Mouse (Mus musculus): Measurements from ENCODE around the gene Rab22a. TPM values are rescaled to one million over a fixed set of nuclear protein-coding genes. Genes with fewer than 3 reads are reported as not detected.
"Not testable (repeated sequence)": the region's sequence is repeated elsewhere in the genome, so short reads cannot be mapped to it uniquely, and the experiment has no call there.

Rab22a gene
- polyA plus RNA-seq (2015; fragmentation: Nextera tagmentation; extraction: Ambion mirVana): 43.0 and 45.5 TPM in 2 replicates

GRCm38 (mm10) chr2:173659057-173659925 lies at the start of gene Rab22a:
Rab22a (plus strand) TSS chr2:173659760.
- 0% methylated on average over 53 of the region's 55 CpGs for WGBS

GRCm38 (mm10) chr2:173615378-173616081 lies 44.0 kb upstream of the Rab22a start:
- Histone ChIP-seq H3K27me3 (no peaks in the 10 kb centered on the region), H3K9me3 (no peaks in the 10 kb centered on the region), H3K4me2 (no peak overlapping the region), H3K27ac (no peak overlapping the region), H3K4me3 (no peak overlapping the region), H3K4me1 (no peaks in the 10 kb centered on the region), H3K36me3 (peaks cover 36% of the 10 kb centered on the region), H3K9ac (no peak overlapping the region)
- whole genome bisulfite sequencing: 74% methylated on average over 11 of the region's 11 CpGs
- ATAC-seq (ENCODE audit: insufficient number of reproducible peaks, low FRiP score, low TSS enrichment, low read depth): no peak

More at GRCm38 (mm10) chr2:173659057-173659925, at the start of gene Rab22a:
- Histone ChIP-seq H3K4me2 (peak within 1 kb of the TSS; percentile 73), H3K9ac (peak within 1 kb of the TSS; percentile 96), H3K4me1 (peaks cover 29% of the 10 kb centered on the region), H3K27me3 (no peaks in the 10 kb centered on the region), H3K4me3 (peak within 1 kb of the TSS; percentile 98), H3K36me3 (peaks cover 30% of the 10 kb centered on the region), H3K9me3 (no peaks in the 10 kb centered on the region), H3K27ac (peak within 1 kb of the TSS; percentile 79)
- ATAC-seq (ENCODE audit: insufficient number of reproducible peaks, low FRiP score, low TSS enrichment, low read depth): peak; percentile 99

- H3K27ac ChIP-seq: no peak overlapping the region
- H3K4me2 ChIP-seq: no peak overlapping the region
- no peak overlapping the region for H3K4me3 ChIP-seq
- H3K4me1 ChIP-seq: no peaks in the 10 kb centered on the region
- 75% methylated on average over 7 of the region's 7 CpGs for WGBS
- ATAC-seq (ENCODE audit: insufficient number of reproducible peaks, low FRiP score, low TSS enrichment, low read depth): no peak
- peaks cover 34% of the 10 kb centered on the region for H3K36me3 ChIP-seq
- H3K9me3 ChIP-seq: no peaks in the 10 kb centered on the region
- H3K9ac ChIP-seq: no peak overlapping the region
- no peaks in the 10 kb centered on the region for H3K27me3 ChIP-seq
These were observed 43.4 kb upstream of the Rab22a start for GRCm38 (mm10) chr2:173616156-173616555.

- no peaks in the 10 kb centered on the region for H3K27me3 ChIP-seq
- H3K9me3 ChIP-seq: no peaks in the 10 kb centered on the region
- WGBS: 85% methylated on average over 5 of the region's 5 CpGs
- H3K27ac ChIP-seq: no peak overlapping the region
- H3K36me3 ChIP-seq: peaks cover 21% of the 10 kb centered on the region
- ATAC-seq (ENCODE audit: insufficient number of reproducible peaks, low FRiP score, low TSS enrichment, low read depth): no peak
- H3K4me3 ChIP-seq: no peak overlapping the region
- no peak overlapping the region for H3K9ac ChIP-seq
- H3K4me1 ChIP-seq: peaks cover 11% of the 10 kb centered on the region
- no peak overlapping the region for H3K4me2 ChIP-seq
These were observed 40.4 kb upstream of the Rab22a start for GRCm38 (mm10) chr2:173619132-173619531.

GRCm38 (mm10) chr2:173620645-173621044 lies 38.9 kb upstream of the Rab22a start:
- H3K27ac ChIP-seq: no peak overlapping the region
- H3K27me3 ChIP-seq: no peaks in the 10 kb centered on the region
- WGBS: 93% methylated on average over 4 of the region's 4 CpGs
- ATAC-seq (ENCODE audit: insufficient number of reproducible peaks, low FRiP score, low TSS enrichment, low read depth): no peak
- H3K4me2 ChIP-seq: no peak overlapping the region
- H3K4me3 ChIP-seq: no peak overlapping the region
- no peaks in the 10 kb centered on the region for H3K9me3 ChIP-seq
- H3K9ac ChIP-seq: no peak overlapping the region
- H3K4me1 ChIP-seq: peaks cover 19% of the 10 kb centered on the region
- H3K36me3 ChIP-seq: peaks cover 9% of the 10 kb centered on the region; the same call in 1 of the 2 replicates

- Histone ChIP-seq H3K4me3 (no peak overlapping the region), H3K27ac (0 out of 2 replicates have a peak overlapping the region, but pooled peaks have one; percentile 11), H3K9ac (no peak overlapping the region), H3K36me3 (peaks cover 7% of the 10 kb centered on the region; the same call in 1 of the 2 replicates), H3K27me3 (no peaks in the 10 kb centered on the region), H3K4me1 (peaks cover 19% of the 10 kb centered on the region), H3K4me2 (no peak overlapping the region), H3K9me3 (no peaks in the 10 kb centered on the region)
- WGBS: 60% methylated on average over 7 of the region's 7 CpGs
- ATAC-seq (ENCODE audit: insufficient number of reproducible peaks, low FRiP score, low TSS enrichment, low read depth): no peak
These were observed 37.4 kb upstream of the Rab22a start for GRCm38 (mm10) chr2:173622173-173622601.

GRCm38 (mm10) chr2:173624667-173625066 lies 34.9 kb upstream of the Rab22a start:
- 0 out of 2 replicates have a peak overlapping the region, but pooled peaks have one; percentile 33 for H3K27ac ChIP-seq
- H3K27me3 ChIP-seq: no peaks in the 10 kb centered on the region
- peaks cover 6% of the 10 kb centered on the region; the same call in 1 of the 2 replicates for H3K36me3 ChIP-seq
- 45% methylated on average over 7 of the region's 7 CpGs for WGBS
- no peaks in the 10 kb centered on the region for H3K9me3 ChIP-seq
- ATAC-seq (ENCODE audit: insufficient number of reproducible peaks, low FRiP score, low TSS enrichment, low read depth): no peak
- H3K9ac ChIP-seq: no peak overlapping the region
- no peak overlapping the region for H3K4me3 ChIP-seq
- peaks cover 19% of the 10 kb centered on the region for H3K4me1 ChIP-seq
- no peak overlapping the region for H3K4me2 ChIP-seq

- no peak overlapping the region for H3K9ac ChIP-seq
- H3K36me3 ChIP-seq: no peaks in the 10 kb centered on the region; the same call in 1 of the 2 replicates
- H3K4me2 ChIP-seq: no peak overlapping the region
- H3K4me3 ChIP-seq: no peak overlapping the region
- ATAC-seq (ENCODE audit: insufficient number of reproducible peaks, low FRiP score, low TSS enrichment, low read depth): no peak
- 90% methylated on average over 3 of the region's 3 CpGs for WGBS
- peaks cover 19% of the 10 kb centered on the region for H3K4me1 ChIP-seq
- H3K27me3 ChIP-seq: no peaks in the 10 kb centered on the region
- H3K9me3 ChIP-seq: no peaks in the 10 kb centered on the region
- no peak overlapping the region for H3K27ac ChIP-seq
These were observed 33.8 kb upstream of the Rab22a start for GRCm38 (mm10) chr2:173625786-173626185.

- not testable (repeated sequence) for H3K4me1 ChIP-seq; ATAC-seq (ENCODE audit: insufficient number of reproducible peaks, low FRiP score, low TSS enrichment, low read depth); H3K9ac ChIP-seq; H3K27me3 ChIP-seq; H3K27ac ChIP-seq; H3K4me3 ChIP-seq; H3K36me3 ChIP-seq; H3K4me2 ChIP-seq; H3K9me3 ChIP-seq
- WGBS: 87% methylated on average over 15 of the region's 15 CpGs
These were observed 25.5 kb upstream of the Rab22a start for GRCm38 (mm10) chr2:173634106-173634505.

- Histone ChIP-seq H3K9ac (no peak overlapping the region), H3K27ac (peak overlapping the region; percentile 71), H3K36me3 (peaks cover 13% of the 10 kb centered on the region), H3K9me3 (no peaks in the 10 kb centered on the region; the same call in 1 of the 2 replicates), H3K4me1 (peaks cover 15% of the 10 kb centered on the region), H3K27me3 (no peaks in the 10 kb centered on the region), H3K4me2 (no peak overlapping the region), H3K4me3 (no peak overlapping the region)
- ATAC-seq (ENCODE audit: insufficient number of reproducible peaks, low FRiP score, low TSS enrichment, low read depth): no peak
These were observed 18.2 kb upstream of the Rab22a start for GRCm38 (mm10) chr2:173641370-173641769.

GRCm38 (mm10) chr2:173642262-173642999 lies 17.1 kb upstream of the Rab22a start:
- WGBS: 58% methylated on average over 15 of the region's 15 CpGs
- H3K4me3 ChIP-seq: no peak overlapping the region
- H3K36me3 ChIP-seq: peaks cover 9% of the 10 kb centered on the region
- no peaks in the 10 kb centered on the region; the same call in 1 of the 2 replicates for H3K9me3 ChIP-seq
- H3K4me2 ChIP-seq: no peak overlapping the region
- ATAC-seq (ENCODE audit: insufficient number of reproducible peaks, low FRiP score, low TSS enrichment, low read depth): no peak
- peaks cover 15% of the 10 kb centered on the region for H3K4me1 ChIP-seq
- no peaks in the 10 kb centered on the region for H3K27me3 ChIP-seq
- H3K27ac ChIP-seq: 0 out of 2 replicates have a peak overlapping the region, but pooled peaks have one; percentile 71
- no peak overlapping the region for H3K9ac ChIP-seq
